Mouse (Mus musculus) limb, embryonic 14.5 days (tissue): ENCODE data around the gene Ism2. TPM values are rescaled to one million over a fixed set of nuclear protein-coding genes. Genes with fewer than 3 reads are reported as not detected.

Experiments used
- ATAC-seq: fragments of 200-750 bp; cut with Nextera tagmentation; 2 replicates; pipeline ENCODE4 v1.8.0; 2017; ENCODE audit warnings: low read depth, moderate number of reproducible peaks, moderate TSS enrichment; ENCODE audit not compliant: low FRiP score
- DNase-seq: peaks from one replicate; pipeline ENCODE4 v3.0.0-alpha.2; 2015; ENCODE audit warnings: low spot score
- H3K27ac ChIP-seq: fragments of 300-500 bp; sonication (generic); replicated peaks from 2 replicates; pipeline ENCODE4 v1.5.1; 2014; ENCODE audit warnings: low read depth, mild to moderate bottlenecking, low read length, moderate library complexity, mixed read lengths
- H3K27me3 ChIP-seq: fragments of 300-500 bp; sonication (generic); 2 replicates; pipeline ENCODE4 v1.6.1; 2014; ENCODE audit warnings: low read length, mixed read lengths; ENCODE audit not compliant: control insufficient read depth, insufficient read depth
- H3K36me3 ChIP-seq: fragments of 300-500 bp; sonication (generic); 2 replicates; pipeline ENCODE4 v1.6.1; 2014; ENCODE audit warnings: mild to moderate bottlenecking, low read length, moderate library complexity, mixed read lengths; ENCODE audit not compliant: control insufficient read depth, insufficient read depth
- H3K4me1 ChIP-seq: fragments of 300-500 bp; sonication (generic); 2 replicates; pipeline ENCODE4 v1.6.1; 2014; ENCODE audit warnings: antibody characterized with exemption, low read length, mixed read lengths; ENCODE audit not compliant: control insufficient read depth, insufficient read depth
- H3K4me2 ChIP-seq: fragments of 300-500 bp; sonication (generic); replicated peaks from 2 replicates; pipeline ENCODE4 v1.6.1; 2014; ENCODE audit warnings: low read depth, mild to moderate bottlenecking, low read length, moderate library complexity; ENCODE audit not compliant: severe bottlenecking
- H3K4me3 ChIP-seq: fragments of 300-500 bp; sonication (generic); replicated peaks from 2 replicates; pipeline ENCODE4 v1.5.1; 2014; ENCODE audit warnings: low read length
- H3K9ac ChIP-seq: fragments of 300-500 bp; sonication (generic); 2 replicates; pipeline ENCODE4 v1.6.1; 2014; ENCODE audit warnings: mild to moderate bottlenecking, low read depth, low read length, moderate library complexity; ENCODE audit not compliant: severe bottlenecking
- H3K9me3 ChIP-seq: fragments of 300-500 bp; sonication (generic); 2 replicates; pipeline ENCODE4 v1.6.1; 2016; ENCODE audit warnings: low read length; ENCODE audit not compliant: control insufficient read depth
- POLR2A ChIP-seq: fragments of 200-500 bp; IDR thresholded peaks from 2 replicates; pipeline ENCODE4 v1.8.0; 2012; ENCODE audit warnings: inconsistent platforms, mild to moderate bottlenecking, moderate library complexity, borderline replicate concordance; ENCODE audit not compliant: insufficient read depth, insufficient read length; ENCODE audit errors: extremely low read depth
- WGBS: fragments of 180-500 bp; shearing (Covaris S2); extraction: QIAGEN DNeasy Blood & Tissue Kit; methylation state at CpG from one replicate; pipeline ENCODE4 v1.1.7; 2014; 5-methylcytosine and 5-hydroxymethylcytosine counted together
- microRNA-seq: library from miRNA; unstranded; fragments of <30 nt; microRNA quantifications from one replicate; pipeline ENCODE4, GENCODE M21; 2016
- polyA plus RNA-seq, 2 experiments: library from polyadenylated mRNA; depleted of rRNA in 1 of 2; stranded (reverse) in 1 of 2; unstranded in 1 of 2; fragments of >200 nt; fragmentation: Nextera tagmentation in 1 of 2; extraction: Ambion mirVana in 1 of 2; gene quantifications; 2 replicates each; pipeline versions ENCODE4 v1.2.1 to v1.2.3; 2012 to 2014

Gene Ism2
- polyA plus RNA-seq, 2 experiments, result 1.2 to 1.4 TPM

GRCm38 (mm10) chr12:87230379-87230895 lies 69.1 kb downstream of the Ism2 start:
- DNase-seq, result no peak
- no peaks in the 10 kb centered on the region for H3K9me3 ChIP-seq
- no peak overlapping the region for H3K9ac ChIP-seq
- no peaks in the 10 kb centered on the region for H3K27me3 ChIP-seq
- no peaks in the 10 kb centered on the region for H3K36me3 ChIP-seq
- H3K4me3 ChIP-seq, result no peak overlapping the region
- TF ChIP-seq POLR2A, result no peak
- no peaks in the 10 kb centered on the region for H3K4me1 ChIP-seq
- no peak overlapping the region for H3K4me2 ChIP-seq
- no peak overlapping the region for H3K27ac ChIP-seq
- no peak for ATAC-seq

GRCm38 (mm10) chr12:87229633-87230032 lies 69.9 kb downstream of the Ism2 start:
- H3K9me3 ChIP-seq, result no peaks in the 10 kb centered on the region
- no peak for ATAC-seq
- 89% methylated on average over 2 of the region's 2 CpGs for WGBS

More at GRCm38 (mm10) chr12:87229633-87230032, 69.9 kb downstream of the Ism2 start:
- H3K4me3 ChIP-seq, result no peak overlapping the region
- no peaks in the 10 kb centered on the region for H3K36me3 ChIP-seq
- H3K4me1 ChIP-seq, result no peaks in the 10 kb centered on the region
- no peak overlapping the region for H3K9ac ChIP-seq
- H3K4me2 ChIP-seq, result no peak overlapping the region
- no peak for TF ChIP-seq POLR2A
- H3K27ac ChIP-seq, result no peak overlapping the region
- DNase-seq, result no peak
- no peaks in the 10 kb centered on the region for H3K27me3 ChIP-seq

Small RNA genes lying within 50 kb of the gene (microRNA-seq; reads per million reads assigned to microRNA genes)
- not detected for gene Gm47293

Other genes starting within 250 kb of the Ism2 start
- gene Ngb, start 197.2 kb downstream of the Ism2 start, polyA plus RNA-seq (2012; rRNA removed), result 0.45 and 0.51 TPM in 2 replicates
- 0.19 and 0.48 TPM in 2 replicates for gene Ngb, start 197.2 kb downstream of the Ism2 start, polyA plus RNA-seq (2014; fragmentation: Nextera tagmentation; extraction: Ambion mirVana)
- gene Gstz1, start 152.5 kb downstream of the Ism2 start, polyA plus RNA-seq (2012; rRNA removed), result 67.7 and 75.2 TPM in 2 replicates
- 37.5 and 42.4 TPM in 2 replicates for gene Gstz1, start 152.5 kb downstream of the Ism2 start, polyA plus RNA-seq (2014; fragmentation: Nextera tagmentation; extraction: Ambion mirVana)
- 20.6 and 26.3 TPM in 2 replicates for gene Pomt2, start 151.7 kb downstream of the Ism2 start, polyA plus RNA-seq (2012; rRNA removed)
- gene Pomt2, start 151.7 kb downstream of the Ism2 start, polyA plus RNA-seq (2014; fragmentation: Nextera tagmentation; extraction: Ambion mirVana), result 16.8 and 18.4 TPM in 2 replicates
- 1.2 and 2.0 TPM in 2 replicates for gene Samd15, start 100.0 kb downstream of the Ism2 start, polyA plus RNA-seq (2012; rRNA removed)
- 1.1 and 1.6 TPM in 2 replicates for gene Samd15, start 100.0 kb downstream of the Ism2 start, polyA plus RNA-seq (2014; fragmentation: Nextera tagmentation; extraction: Ambion mirVana)
- 6.2 and 6.8 TPM in 2 replicates for gene Tmed8, start 99.3 kb downstream of the Ism2 start, polyA plus RNA-seq (2012; rRNA removed)
- 2.9 and 3.3 TPM in 2 replicates for gene Tmed8, start 99.3 kb downstream of the Ism2 start, polyA plus RNA-seq (2014; fragmentation: Nextera tagmentation; extraction: Ambion mirVana)
- 0.80 and 1.5 TPM in 2 replicates for gene Noxred1, start 61.0 kb downstream of the Ism2 start, polyA plus RNA-seq (2012; rRNA removed)
- gene Noxred1, start 61.0 kb downstream of the Ism2 start, polyA plus RNA-seq (2014; fragmentation: Nextera tagmentation; extraction: Ambion mirVana), result 0.40 and 0.99 TPM in 2 replicates
- gene Vipas39, start 33.4 kb downstream of the Ism2 start, polyA plus RNA-seq (2012; rRNA removed), result 44.3 and 45.0 TPM in 2 replicates
- gene Vipas39, start 33.4 kb downstream of the Ism2 start, polyA plus RNA-seq (2014; fragmentation: Nextera tagmentation; extraction: Ambion mirVana), result 42.1 and 52.5 TPM in 2 replicates
- gene Ahsa1, start 33.2 kb downstream of the Ism2 start, polyA plus RNA-seq (2012; rRNA removed), result 120 and 187 TPM in 2 replicates
- 168 and 182 TPM in 2 replicates for gene Ahsa1, start 33.2 kb downstream of the Ism2 start, polyA plus RNA-seq (2014; fragmentation: Nextera tagmentation; extraction: Ambion mirVana)
- 23.3 and 35.2 TPM in 2 replicates for gene Sptlc2, start 88.7 kb upstream of the Ism2 start, polyA plus RNA-seq (2012; rRNA removed)
- gene Sptlc2, start 88.7 kb upstream of the Ism2 start, polyA plus RNA-seq (2014; fragmentation: Nextera tagmentation; extraction: Ambion mirVana), result 80.8 and 85.5 TPM in 2 replicates
- 62.4 and 83.4 TPM in 2 replicates for gene Slirp, start 144.2 kb upstream of the Ism2 start, polyA plus RNA-seq (2012; rRNA removed)
- gene Slirp, start 144.2 kb upstream of the Ism2 start, polyA plus RNA-seq (2014; fragmentation: Nextera tagmentation; extraction: Ambion mirVana), result 292 and 314 TPM in 2 replicates
- 60.2 and 62.2 TPM in 2 replicates for gene Alkbh1, start 144.3 kb upstream of the Ism2 start, polyA plus RNA-seq (2012; rRNA removed)
- gene Alkbh1, start 144.3 kb upstream of the Ism2 start, polyA plus RNA-seq (2014; fragmentation: Nextera tagmentation; extraction: Ambion mirVana), result 48.3 and 59.0 TPM in 2 replicates
- gene Snw1, start 172.6 kb upstream of the Ism2 start, polyA plus RNA-seq (2012; rRNA removed), result 30.8 and 45.3 TPM in 2 replicates
- 125 and 134 TPM in 2 replicates for gene Snw1, start 172.6 kb upstream of the Ism2 start, polyA plus RNA-seq (2014; fragmentation: Nextera tagmentation; extraction: Ambion mirVana)
- gene Gm5788, start 195.0 kb upstream of the Ism2 start, polyA plus RNA-seq (2012; rRNA removed), result not detected in 2 replicates
- gene Gm5788, start 195.0 kb upstream of the Ism2 start, polyA plus RNA-seq (2014; fragmentation: Nextera tagmentation; extraction: Ambion mirVana), result not detected in 2 replicates
- gene Gm8300, start 214.6 kb upstream of the Ism2 start, polyA plus RNA-seq (2012; rRNA removed), result not detected in 2 replicates
- not detected in 2 replicates for gene Gm8300, start 214.6 kb upstream of the Ism2 start, polyA plus RNA-seq (2014; fragmentation: Nextera tagmentation; extraction: Ambion mirVana)